ENCODE assay signal across 27 mouse cellular contexts in genomic region chr8:81147239-81147638, GRCm38 (mm10).
DNase-seq lines count a peak whose midpoint lies in the region; ATAC-seq and TF ChIP-seq lines count a peak whose summit lies in the region.
"Had no signal": no experiment of that assay in that cellular context is flagged by ENCODE, and none has a peak within 500 bp of the region (broad histone marks: within the 10 kb centered on the region; RNA-seq: fewer than 3 reads in every experiment).

No protein-coding gene starts in this region.

- H3K9me3 ChIP-seq in heart, postnatal 0 days (replicated peaks; ENCODE audit: control insufficient read depth, low read length), result no peaks in the 10 kb centered on the region
- peaks cover 4% of the 10 kb centered on the region; the same call in 1 of the 2 replicates for H3K9me3 ChIP-seq in heart, embryonic 10.5 days
- H3K9me3 ChIP-seq in midbrain, embryonic 11.5 days (ENCODE audit: control insufficient read depth, low read length), result no peaks in the 10 kb centered on the region
- H3K9me3 ChIP-seq: forebrain, embryonic 12.5 days; heart, embryonic 15.5 days; midbrain, embryonic 15.5 days; neural tube, embryonic 15.5 days; stomach, embryonic 15.5 days had no signal

- TF ChIP-seq CTCF in heart, postnatal 0 days (IDR thresholded peaks at IDR 0.05; ENCODE audit: low read depth), result no peak

- no peaks in the 10 kb centered on the region for H3K36me3 ChIP-seq in heart, postnatal 0 days (replicated peaks; ENCODE audit: control insufficient read depth, insufficient read depth, low read length)
- no peaks in the 10 kb centered on the region for H3K36me3 ChIP-seq in heart, embryonic 10.5 days
- no peaks in the 10 kb centered on the region for H3K36me3 ChIP-seq in midbrain, embryonic 11.5 days (ENCODE audit: control insufficient read depth, insufficient read depth, low read length)
- H3K36me3 ChIP-seq: forebrain, embryonic 12.5 days; heart, embryonic 15.5 days; limb, embryonic 13.5 days; midbrain, embryonic 15.5 days; neural tube, embryonic 15.5 days; stomach, embryonic 15.5 days had no signal

- H3K27me3 ChIP-seq in heart, postnatal 0 days (ENCODE audit: control insufficient read depth, insufficient read depth, low read length), result no peaks in the 10 kb centered on the region
- H3K27me3 ChIP-seq in heart, embryonic 10.5 days (ENCODE audit: insufficient read depth, poor library complexity, severe bottlenecking), result no peaks in the 10 kb centered on the region
- no peaks in the 10 kb centered on the region for H3K27me3 ChIP-seq in midbrain, embryonic 11.5 days (ENCODE audit: control insufficient read depth, insufficient read depth, low read length)
- H3K27me3 ChIP-seq: CH12.LX; forebrain, embryonic 12.5 days; heart, embryonic 15.5 days; limb, embryonic 13.5 days; midbrain, embryonic 15.5 days; neural tube, embryonic 15.5 days; stomach, embryonic 15.5 days had no signal

- no peak overlapping the region for H3K4me3 ChIP-seq in heart, postnatal 0 days (ENCODE audit: low read depth, low read length)
- H3K4me3 ChIP-seq in heart, embryonic 10.5 days, result no peak overlapping the region
- no peak overlapping the region for H3K4me3 ChIP-seq in midbrain, embryonic 11.5 days (ENCODE audit: low read depth, low read length)
- H3K4me3 ChIP-seq: forebrain, embryonic 12.5 days; heart, embryonic 15.5 days; left cerebral cortex, adult 2 months; limb, embryonic 13.5 days; midbrain, embryonic 15.5 days; neural tube, embryonic 15.5 days; stomach, embryonic 15.5 days had no signal

- no peak overlapping the region for H3K9ac ChIP-seq in heart, postnatal 0 days (replicated peaks; ENCODE audit: low read depth, low read length)
- no peak overlapping the region for H3K9ac ChIP-seq in midbrain, embryonic 11.5 days (ENCODE audit: low read length)
- H3K9ac ChIP-seq: forebrain, embryonic 12.5 days; heart, embryonic 15.5 days; hindbrain, embryonic 14.5 days; limb, embryonic 13.5 days; midbrain, embryonic 15.5 days; neural tube, embryonic 15.5 days; stomach, embryonic 15.5 days had no signal

- TF ChIP-seq EP300 in heart, postnatal 0 days (IDR thresholded peaks at IDR 0.05; ENCODE audit: low read depth), result no peak

- ATAC-seq in heart, postnatal 0 days (ENCODE audit: insufficient read depth, low read depth), result no peak
- ATAC-seq in midbrain, embryonic 11.5 days (ENCODE audit: low FRiP score), result no peak
- ATAC-seq: intestine, postnatal 0 days; midbrain, embryonic 15.5 days had no signal

- no peak overlapping the region for H3K27ac ChIP-seq in heart, postnatal 0 days (ENCODE audit: low read depth)
- no peak overlapping the region for H3K27ac ChIP-seq in heart, embryonic 10.5 days
- H3K27ac ChIP-seq in midbrain, embryonic 11.5 days (ENCODE audit: low read depth, low read length), result no peak overlapping the region
- H3K27ac ChIP-seq: forebrain, embryonic 12.5 days; heart, embryonic 15.5 days; hindbrain, embryonic 14.5 days; left cerebral cortex, adult 2 months; limb, embryonic 13.5 days; midbrain, embryonic 15.5 days; neural tube, embryonic 15.5 days; stomach, embryonic 15.5 days had no signal

- no peaks in the 10 kb centered on the region for H3K4me1 ChIP-seq in heart, postnatal 0 days (ENCODE audit: control insufficient read depth, insufficient read depth)
- no peaks in the 10 kb centered on the region for H3K4me1 ChIP-seq in heart, embryonic 10.5 days
- H3K4me1 ChIP-seq in midbrain, embryonic 11.5 days (ENCODE audit: control insufficient read depth, insufficient read depth, low read length), result no peaks in the 10 kb centered on the region
- H3K4me1 ChIP-seq: forebrain, embryonic 12.5 days; heart, embryonic 15.5 days; limb, embryonic 13.5 days; midbrain, embryonic 15.5 days; neural tube, embryonic 15.5 days; stomach, embryonic 15.5 days had no signal

- WGBS in heart, postnatal 0 days, result 48% methylated on average over 3 of the region's 3 CpGs
- 68% methylated on average over 3 of the region's 3 CpGs for WGBS in heart, embryonic 10.5 days
- WGBS in midbrain, embryonic 11.5 days, result 94% methylated on average over 3 of the region's 3 CpGs

- peak; percentile 8 to 34 for DNase-seq in cerebellum, postnatal 10 days
- DNase-seq in cerebellum, adult 11-12 months, result no peak
- peak; percentile 9 for DNase-seq in heart, postnatal 0 days (ENCODE audit: low spot score)
- no peak for DNase-seq in heart, embryonic 10.5 days (ENCODE audit: low spot score)
- DNase-seq in lung, postnatal 14 days, result peak; percentile 3
- DNase-seq in lung, adult 18-20 months, result no peak
- DNase-seq in midbrain, embryonic 11.5 days (ENCODE audit: low spot score, missing footprints), result no peak
- DNase-seq: adrenal gland, postnatal 10 days; cerebellum, adult 11 months; cerebellum, adult 9-11 months; gastrocnemius, postnatal 14 days; kidney, adult 9 months; kidney, postnatal 10 days; layer of hippocampus, adult 9-11 months; retina, postnatal 1 day; thymus, postnatal 14 days had no signal

- no peak overlapping the region for H3K4me2 ChIP-seq in heart, postnatal 0 days (ENCODE audit: low read depth, low read length)
- H3K4me2 ChIP-seq in midbrain, embryonic 11.5 days, result no peak overlapping the region
- H3K4me2 ChIP-seq: forebrain, embryonic 12.5 days; heart, embryonic 15.5 days; hindbrain, embryonic 14.5 days; limb, embryonic 13.5 days; liver, embryonic 11.5 days; midbrain, embryonic 15.5 days; neural tube, embryonic 15.5 days; stomach, embryonic 15.5 days had no signal

Comparison
In these comparisons a context has a peak if more than half of its experiments do, and no peak if none do; other contexts are left out.
1. DNase-seq: peak in cerebellum, postnatal 10 days (2 of 2), heart, postnatal 0 days (single experiment) and lung, postnatal 14 days (single experiment); none in cerebellum, adult 11-12 months (single experiment), heart, embryonic 10.5 days (single experiment), lung, adult 18-20 months (0 of 2) and midbrain, embryonic 11.5 days (single experiment).